In genomic region chr5:102582864-102583410, GRCm38 (mm10) we compare ENCODE assay signal across 22 mouse cellular contexts.
DNase-seq lines count a peak whose midpoint lies in the region; ATAC-seq and TF ChIP-seq lines count a peak whose summit lies in the region.
"Had no signal": no experiment of that assay in that cellular context is flagged by ENCODE, and none has a peak within 500 bp of the region (broad histone marks: within the 10 kb centered on the region; RNA-seq: fewer than 3 reads in every experiment).

No protein-coding gene starts in this region.

- H3K4me2 ChIP-seq in liver, embryonic 12.5 days = no peak overlapping the region
- H3K4me2 ChIP-seq: forebrain, embryonic 12.5 days; hindbrain, embryonic 12.5 days had no signal

- TF ChIP-seq CTCF in liver, adult 2 months (IDR thresholded peaks at IDR 0.05; ENCODE audit: low read depth, low read length) = no peak

- H3K4me1 ChIP-seq in liver, adult 2 months (ENCODE audit: control insufficient read depth, insufficient read depth, low read length) = peaks cover 3% of the 10 kb centered on the region; the same call in 1 of the 2 replicates
- no peaks in the 10 kb centered on the region for H3K4me1 ChIP-seq in liver, embryonic 12.5 days
- H3K4me1 ChIP-seq: forebrain, embryonic 12.5 days; heart, embryonic 10.5 days; hindbrain, embryonic 12.5 days had no signal

- H3K27ac ChIP-seq in liver, adult 2 months (replicated peaks; ENCODE audit: insufficient read depth, low read depth, low read length) = no peak overlapping the region; the same call in 1 of the 2 replicates
- H3K27ac ChIP-seq in liver, embryonic 12.5 days = no peak overlapping the region
- H3K27ac ChIP-seq: forebrain, embryonic 12.5 days; heart, embryonic 10.5 days; hindbrain, embryonic 12.5 days had no signal

- no peaks in the 10 kb centered on the region for H3K27me3 ChIP-seq in liver, adult 2 months (ENCODE audit: control insufficient read depth, insufficient read depth, low read length)
- no peaks in the 10 kb centered on the region for H3K27me3 ChIP-seq in liver, embryonic 12.5 days (replicated peaks)
- H3K27me3 ChIP-seq: CH12.LX; forebrain, embryonic 12.5 days; hindbrain, embryonic 12.5 days had no signal

- no peak overlapping the region for H3K4me3 ChIP-seq in liver, adult 2 months (ENCODE audit: insufficient read depth, low read depth, low read length)
- H3K4me3 ChIP-seq in liver, embryonic 12.5 days = no peak overlapping the region
- H3K4me3 ChIP-seq: forebrain, embryonic 12.5 days; heart, embryonic 10.5 days; hindbrain, embryonic 12.5 days had no signal

- peak; percentile 93 for DNase-seq in liver, adult 2 months (ENCODE audit: extremely low read depth, low read depth, low spot score)
- DNase-seq in lung, postnatal 25 days (ENCODE audit: low spot score) = peak; percentile 12
- no peak for DNase-seq in lung, postnatal 4 days
- peak; percentile 25 to 36 for DNase-seq in urinary bladder, postnatal 36 days (ENCODE audit: low spot score in 2 of 2)
- no peak for DNase-seq in urinary bladder, postnatal 10 days (ENCODE audit: low spot score)
- no peak for DNase-seq in right cerebral cortex, adult 2 months (ENCODE audit: low spot score in 2 of 2)
- DNase-seq: adrenal gland, postnatal 14 days; cerebellum, adult 11-12 months; cerebellum, adult 9-10 months; cerebellum, postnatal 25 days; gastrocnemius, postnatal 10 days; heart, adult 18-20 months; heart, postnatal 10 days; heart, postnatal 4 days had no signal

- H3K79me2 ChIP-seq in liver, adult 2 months (ENCODE audit: control insufficient read depth, insufficient read depth, low read length) = no peaks in the 10 kb centered on the region

- no peaks in the 10 kb centered on the region for H3K9me3 ChIP-seq in liver, embryonic 12.5 days (replicated peaks)
- H3K9me3 ChIP-seq: heart, embryonic 10.5 days; hindbrain, embryonic 12.5 days had no signal

- H3K36me3 ChIP-seq in liver, adult 2 months (ENCODE audit: control insufficient read depth, insufficient read depth, low read length) = no peaks in the 10 kb centered on the region
- H3K36me3 ChIP-seq in liver, embryonic 12.5 days = no peaks in the 10 kb centered on the region
- H3K36me3 ChIP-seq: forebrain, embryonic 12.5 days; heart, embryonic 10.5 days; hindbrain, embryonic 12.5 days had no signal

- H3K9ac ChIP-seq in liver, adult 2 months (ENCODE audit: low read depth, low read length) = no peak overlapping the region
- no peak overlapping the region for H3K9ac ChIP-seq in liver, embryonic 12.5 days
- H3K9ac ChIP-seq: forebrain, embryonic 12.5 days; hindbrain, embryonic 12.5 days had no signal

- ATAC-seq in liver, embryonic 12.5 days = no peak
- ATAC-seq: activated CD4-positive, CD25-positive, alpha-beta regulatory T cell, adult 4 months; forebrain, embryonic 16.5 days; Patski had no signal

- no peak for TF ChIP-seq POLR2A in liver, adult 2 months (IDR thresholded peaks at IDR 0.05; ENCODE audit: extremely low read depth, insufficient read depth, low read length)

- 23% methylated on average over 6 of the region's 6 CpGs for WGBS in liver, adult 2 months
- 77% methylated on average over 6 of the region's 6 CpGs for WGBS in liver, embryonic 12.5 days (ENCODE audit: insufficient replicate concordance)

Comparison
In these comparisons a context has a peak if more than half of its experiments do, and no peak if none do; other contexts are left out.
1. DNase-seq: peak in liver, adult 2 months (single experiment), lung, postnatal 25 days (single experiment) and urinary bladder, postnatal 36 days (2 of 2); none in lung, postnatal 4 days (0 of 2), urinary bladder, postnatal 10 days (single experiment) and right cerebral cortex, adult 2 months (0 of 2).